23 mouse cellular contexts compared by ENCODE assay signal in the genomic region with DNA sequence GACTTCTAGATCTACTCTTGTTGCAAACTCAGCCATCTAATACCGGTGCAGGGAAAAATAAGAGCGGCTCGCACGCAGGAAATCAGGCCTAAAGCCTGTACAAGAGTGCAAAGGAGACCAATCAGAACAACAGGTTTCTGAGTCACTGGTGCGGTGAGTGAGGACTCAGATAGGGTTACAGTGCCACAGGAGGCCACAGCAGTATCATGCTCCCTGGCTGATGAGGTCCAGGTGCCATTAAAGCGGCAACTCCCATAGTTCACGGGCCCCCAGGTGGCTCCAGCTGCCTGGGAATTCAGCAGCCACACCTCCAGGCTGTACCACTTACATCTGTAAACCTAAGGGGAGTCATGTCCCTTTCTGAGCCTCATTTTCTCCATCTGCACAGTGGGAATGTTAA. TPM values are rescaled to one million over a fixed set of nuclear protein-coding genes. Genes with fewer than 3 reads are reported as not detected.
DNase-seq lines count a peak whose midpoint lies in the region; ATAC-seq and TF ChIP-seq lines count a peak whose summit lies in the region.
"Had no signal": no experiment of that assay in that cellular context is flagged by ENCODE, and none has a peak within 500 bp of the region (broad histone marks: within the 10 kb centered on the region; RNA-seq: fewer than 3 reads in every experiment).

No protein-coding gene starts in this region.

- H3K4me3 ChIP-seq in kidney, embryonic 15.5 days (replicated peaks), result no peak overlapping the region
- no peak overlapping the region for H3K4me3 ChIP-seq in kidney, postnatal 0 days (replicated peaks; ENCODE audit: low read depth, low read length)
- no peak overlapping the region for H3K4me3 ChIP-seq in embryonic facial prominence, embryonic 10.5 days
- no peak overlapping the region for H3K4me3 ChIP-seq in midbrain, embryonic 16.5 days (ENCODE audit: low read depth, low read length)
- H3K4me3 ChIP-seq: embryonic facial prominence, embryonic 13.5 days; forebrain, embryonic 13.5 days; forebrain, embryonic 15.5 days had no signal

- no peak for DNase-seq in kidney, postnatal 10 days
- DNase-seq in kidney, postnatal 0 days (ENCODE audit: low spot score), result peak; percentile 35
- no peak for DNase-seq in kidney, adult 11 months
- peak; percentile 8 for DNase-seq in ZHBTc4 (ENCODE audit: low read depth, low spot score)
- DNase-seq in embryonic facial prominence, embryonic 10.5 days (ENCODE audit: low spot score), result peak; percentile 14
- no peak for DNase-seq in frontal cortex, postnatal 36 days (ENCODE audit: low spot score in 2 of 2)
- DNase-seq: adrenal gland, adult 8-10 months; adrenal gland, postnatal 14 days; adrenal gland, postnatal 36 days; cerebellum, adult 11-12 months; cerebellum, adult 2 months; cerebellum, adult 9-10 months; cerebellum, postnatal 10 days; cerebellum, postnatal 25 days; forebrain, postnatal 0 days had no signal

- no peaks in the 10 kb centered on the region for H3K36me3 ChIP-seq in kidney, embryonic 15.5 days
- no peaks in the 10 kb centered on the region for H3K36me3 ChIP-seq in kidney, postnatal 0 days (ENCODE audit: insufficient read depth, low read length)
- H3K36me3 ChIP-seq in embryonic facial prominence, embryonic 10.5 days (replicated peaks), result no peaks in the 10 kb centered on the region
- no peaks in the 10 kb centered on the region for H3K36me3 ChIP-seq in midbrain, embryonic 16.5 days (ENCODE audit: control insufficient read depth, insufficient read depth, low read length)
- H3K36me3 ChIP-seq: embryonic facial prominence, embryonic 13.5 days; forebrain, embryonic 15.5 days had no signal

- no peak overlapping the region for H3K9ac ChIP-seq in kidney, embryonic 15.5 days
- no peak overlapping the region for H3K9ac ChIP-seq in kidney, postnatal 0 days (ENCODE audit: low read depth, low read length)
- no peak overlapping the region for H3K9ac ChIP-seq in midbrain, embryonic 16.5 days (ENCODE audit: low read depth, low read length)
- H3K9ac ChIP-seq: embryonic facial prominence, embryonic 13.5 days; forebrain, embryonic 13.5 days; forebrain, embryonic 15.5 days; forebrain, postnatal 0 days had no signal

- TF ChIP-seq CTCF in kidney, postnatal 0 days (IDR thresholded peaks at IDR 0.05; ENCODE audit: low read depth), result no peak

- H3K27me3 ChIP-seq in kidney, embryonic 15.5 days, result no peaks in the 10 kb centered on the region
- H3K27me3 ChIP-seq in kidney, postnatal 0 days (ENCODE audit: insufficient read depth, low read length), result no peaks in the 10 kb centered on the region
- 0 out of 2 replicates have a peak, but pooled peaks cover 3% of the 10 kb centered on the region for H3K27me3 ChIP-seq in embryonic facial prominence, embryonic 10.5 days (replicated peaks; ENCODE audit: low read depth, poor library complexity, severe bottlenecking)
- no peaks in the 10 kb centered on the region for H3K27me3 ChIP-seq in midbrain, embryonic 16.5 days (ENCODE audit: control insufficient read depth, insufficient read depth, low read depth, low read length)
- H3K27me3 ChIP-seq: embryonic facial prominence, embryonic 13.5 days; forebrain, embryonic 13.5 days; forebrain, embryonic 15.5 days had no signal

- no peak overlapping the region for H3K4me2 ChIP-seq in kidney, embryonic 15.5 days
- H3K4me2 ChIP-seq in kidney, postnatal 0 days (ENCODE audit: low read length), result no peak overlapping the region
- H3K4me2 ChIP-seq in midbrain, embryonic 16.5 days (ENCODE audit: low read length), result no peak overlapping the region
- H3K4me2 ChIP-seq: embryonic facial prominence, embryonic 13.5 days; forebrain, embryonic 13.5 days; forebrain, embryonic 15.5 days had no signal

- WGBS in kidney, embryonic 15.5 days, result 47% methylated on average over 7 of the region's 7 CpGs
- WGBS in kidney, postnatal 0 days, result 47% methylated on average over 7 of the region's 7 CpGs
- WGBS in embryonic facial prominence, embryonic 10.5 days, result 74% methylated on average over 7 of the region's 7 CpGs
- WGBS in midbrain, embryonic 16.5 days, result 91% methylated on average over 7 of the region's 7 CpGs

- no peak overlapping the region for H3K27ac ChIP-seq in kidney, embryonic 15.5 days
- no peak overlapping the region for H3K27ac ChIP-seq in kidney, postnatal 0 days
- H3K27ac ChIP-seq in embryonic facial prominence, embryonic 10.5 days (replicated peaks), result no peak overlapping the region
- H3K27ac ChIP-seq in midbrain, embryonic 16.5 days (ENCODE audit: low read length), result no peak overlapping the region
- H3K27ac ChIP-seq: embryonic facial prominence, embryonic 13.5 days; forebrain, embryonic 13.5 days; forebrain, embryonic 15.5 days had no signal

- peak; percentile 56; the same call in 1 of the 2 replicates for ATAC-seq in kidney, embryonic 15.5 days (replicated peaks; ENCODE audit: low FRiP score)
- no peak for ATAC-seq in kidney, postnatal 0 days (replicated peaks; ENCODE audit: low FRiP score, low read depth)
- ATAC-seq in midbrain, embryonic 16.5 days, result no peak
- ATAC-seq: activated CD4-positive, CD25-positive, alpha-beta regulatory T cell, adult 4 months; forebrain, embryonic 13.5 days; forebrain, embryonic 15.5 days; forebrain, postnatal 0 days had no signal

- 0 out of 2 replicates have a peak, but pooled peaks cover 6% of the 10 kb centered on the region for H3K4me1 ChIP-seq in kidney, embryonic 15.5 days
- H3K4me1 ChIP-seq in kidney, postnatal 0 days (replicated peaks; ENCODE audit: insufficient read depth, low read length), result no peaks in the 10 kb centered on the region
- no peaks in the 10 kb centered on the region for H3K4me1 ChIP-seq in embryonic facial prominence, embryonic 10.5 days
- H3K4me1 ChIP-seq in midbrain, embryonic 16.5 days (ENCODE audit: control insufficient read depth, insufficient read depth, low read length), result no peaks in the 10 kb centered on the region
- H3K4me1 ChIP-seq: embryonic facial prominence, embryonic 13.5 days; forebrain, embryonic 13.5 days; forebrain, embryonic 15.5 days had no signal

- H3K9me3 ChIP-seq in kidney, embryonic 15.5 days (replicated peaks), result no peaks in the 10 kb centered on the region
- H3K9me3 ChIP-seq in kidney, postnatal 0 days (replicated peaks; ENCODE audit: low read length), result no peaks in the 10 kb centered on the region
- 0 out of 2 replicates have a peak, but pooled peaks cover 4% of the 10 kb centered on the region for H3K9me3 ChIP-seq in embryonic facial prominence, embryonic 10.5 days
- 0 out of 2 replicates have a peak, but pooled peaks cover 3% of the 10 kb centered on the region for H3K9me3 ChIP-seq in midbrain, embryonic 16.5 days (replicated peaks; ENCODE audit: control insufficient read depth, low read length, poor library complexity, severe bottlenecking)
- H3K9me3 ChIP-seq: forebrain, embryonic 13.5 days; forebrain, embryonic 15.5 days had no signal

RNA-seq across cellular contexts. Expression of gene C2cd4b, which starts 27.1 kb away (rescaled TPM):
- 0.19 and 1.1 TPM in 2 replicates for polyA plus RNA-seq in kidney, embryonic 15.5 days (2015; fragmentation: Nextera tagmentation; extraction: Ambion mirVana)
- polyA plus RNA-seq in kidney, postnatal 0 days (2015; fragmentation: Nextera tagmentation; extraction: Ambion mirVana), result 0.32 and 0.54 TPM in 2 replicates
- 0.14 and 0.19 TPM in 2 replicates for polyA plus RNA-seq in embryonic facial prominence, embryonic 10.5 days (2016; fragmentation: Nextera tagmentation; extraction: Ambion mirVana)
- polyA plus RNA-seq in midbrain, embryonic 16.5 days (2015; fragmentation: Nextera tagmentation; extraction: Ambion mirVana), result 0.70 and 0.78 TPM in 2 replicates
- polyA plus RNA-seq: activated CD4-positive, CD25-positive, alpha-beta regulatory T cell, adult 4 months; C2C12; embryonic facial prominence, embryonic 11.5 days had no signal

RNA-seq across cellular contexts. Expression of gene C2cd4a, which starts 45.8 kb away (rescaled TPM):
- polyA plus RNA-seq in kidney, embryonic 15.5 days (2015; fragmentation: Nextera tagmentation; extraction: Ambion mirVana), result 1.1 and 1.6 TPM in 2 replicates
- polyA plus RNA-seq in kidney, postnatal 0 days (2015; fragmentation: Nextera tagmentation; extraction: Ambion mirVana), result 0.32 and 0.61 TPM in 2 replicates
- polyA plus RNA-seq in embryonic facial prominence, embryonic 10.5 days (2016; fragmentation: Nextera tagmentation; extraction: Ambion mirVana), result not detected in 2 replicates
- 0.25 and 0.30 TPM in 2 replicates for polyA plus RNA-seq in midbrain, embryonic 16.5 days (2015; fragmentation: Nextera tagmentation; extraction: Ambion mirVana)
- polyA plus RNA-seq: activated CD4-positive, CD25-positive, alpha-beta regulatory T cell, adult 4 months; embryonic facial prominence, embryonic 11.5 days; forebrain, embryonic 13.5 days had no signal

RNA-seq across cellular contexts. Expression of gene Vps13c, which starts 53.9 kb away (rescaled TPM):
- polyA plus RNA-seq in kidney, embryonic 15.5 days (2015; fragmentation: Nextera tagmentation; extraction: Ambion mirVana), result 4.1 and 4.3 TPM in 2 replicates
- 3.6 and 3.7 TPM in 2 replicates for polyA plus RNA-seq in kidney, postnatal 0 days (2015; fragmentation: Nextera tagmentation; extraction: Ambion mirVana)
- 3.5 and 4.0 TPM in 2 replicates for polyA plus RNA-seq in embryonic facial prominence, embryonic 10.5 days (2016; fragmentation: Nextera tagmentation; extraction: Ambion mirVana)
- polyA plus RNA-seq in midbrain, embryonic 16.5 days (2015; fragmentation: Nextera tagmentation; extraction: Ambion mirVana), result 9.9 and 10.0 TPM in 2 replicates

Comparison
In these comparisons a context has a peak if more than half of its experiments do, and no peak if none do; other contexts are left out.
1. DNase-seq: peak in kidney, postnatal 0 days (single experiment), ZHBTc4 (single experiment) and embryonic facial prominence, embryonic 10.5 days (single experiment); none in kidney, postnatal 10 days (single experiment), kidney, adult 11 months (single experiment) and frontal cortex, postnatal 36 days (0 of 2).